Mouse (Mus musculus): ENCODE measurements around the gene Calcb.

The Calcb gene

GRCm38 (mm10) chr7:114754196-114754595 is 35.8 kb downstream of the Calcb start:
- DNase-seq: no peak

- no peak for DNase-seq
Measured at GRCm38 (mm10) chr7:114754626-114755025, 36.2 kb downstream of the Calcb start.

- no peak for DNase-seq
Measured at GRCm38 (mm10) chr7:114762660-114763059, 44.2 kb downstream of the Calcb start.

GRCm38 (mm10) chr7:114765273-114765672 is 46.8 kb downstream of the Calcb start:
- DNase-seq: no peak

- no peak for DNase-seq
Measured at GRCm38 (mm10) chr7:114766523-114766922, 48.1 kb downstream of the Calcb start.

- DNase-seq: no peak
Measured at GRCm38 (mm10) chr7:114768516-114768915, 50.1 kb downstream of the Calcb start.

- DNase-seq: no peak
Measured at GRCm38 (mm10) chr7:114769041-114769440, 50.6 kb downstream of the Calcb start.

GRCm38 (mm10) chr7:114770586-114770985 is 52.1 kb downstream of the Calcb start:
- no peak for DNase-seq

- DNase-seq: no peak
Measured at GRCm38 (mm10) chr7:114771801-114772200, 53.4 kb downstream of the Calcb start.

Data from cerebellum, adult 9-11 months (tissue).